Mouse (Mus musculus) liver, embryonic 11.5 days (tissue): ENCODE data around the gene H2-Oa. TPM values are rescaled to one million over a fixed set of nuclear protein-coding genes. Genes with fewer than 3 reads are reported as not detected.

Experiments
- ATAC-seq: fragments of 200-750 bp; cut with Nextera tagmentation; replicated peaks from 2 replicates; pipeline ENCODE4 v1.8.0; 2017; ENCODE audit warnings: moderate number of reproducible peaks, mild to moderate bottlenecking, moderate TSS enrichment, moderate library complexity; ENCODE audit not compliant: low FRiP score
- DNase-seq: peaks from one replicate; pipeline ENCODE4 v3.0.0-alpha.2; 2017; ENCODE audit warnings: low spot score
- H3K27ac ChIP-seq: fragments of 300-500 bp; sonication (generic); 2 replicates; pipeline ENCODE4 v1.5.1; 2014; ENCODE audit warnings: mild to moderate bottlenecking, low read depth, low read length, control low read depth
- H3K27me3 ChIP-seq: fragments of 300-500 bp; sonication (generic); replicated peaks from 2 replicates; pipeline ENCODE4 v1.6.1; 2014; ENCODE audit warnings: low read length, mixed read lengths; ENCODE audit not compliant: control insufficient read depth, insufficient read depth
- H3K36me3 ChIP-seq: fragments of 300-500 bp; sonication (generic); 2 replicates; pipeline ENCODE4 v1.6.1; 2014; ENCODE audit warnings: mild to moderate bottlenecking, low read length, moderate library complexity, mixed read lengths; ENCODE audit not compliant: control insufficient read depth, insufficient read depth
- H3K4me1 ChIP-seq: fragments of 300-500 bp; sonication (generic); replicated peaks from 2 replicates; pipeline ENCODE4 v1.6.1; 2014; ENCODE audit warnings: low read length, mixed read lengths; ENCODE audit not compliant: control insufficient read depth, insufficient read depth
- H3K4me2 ChIP-seq: fragments of 300-500 bp; sonication (generic); 2 replicates; pipeline ENCODE4 v1.6.1; 2014; ENCODE audit warnings: mild to moderate bottlenecking, control low read depth, moderate library complexity
- H3K4me3 ChIP-seq: fragments of 300-500 bp; sonication (generic); 2 replicates; pipeline ENCODE4 v1.5.1; 2014; ENCODE audit warnings: low read depth, low read length, control low read depth
- H3K9ac ChIP-seq: fragments of 300-500 bp; sonication (generic); 2 replicates; pipeline ENCODE4 v1.6.1; 2014; ENCODE audit warnings: low read depth, low read length, control low read depth
- H3K9me3 ChIP-seq: fragments of 300-500 bp; sonication (generic); 2 replicates; pipeline ENCODE4 v1.6.1; 2016; ENCODE audit warnings: low read length, inconsistent platforms, mixed read lengths; ENCODE audit not compliant: control insufficient read depth
- WGBS: fragments of 180-500 bp; shearing (Covaris S2); extraction: QIAGEN DNeasy Blood & Tissue Kit; methylation state at CpG from one replicate; pipeline ENCODE4 v1.1.7; 2014; 5-methylcytosine and 5-hydroxymethylcytosine counted together
- polyA plus RNA-seq: library from polyadenylated mRNA; unstranded; fragments of >200 nt; fragmentation: Nextera tagmentation; extraction: Ambion mirVana; gene quantifications from 2 replicates; pipeline ENCODE4 v1.2.1, GENCODE M21; 2014

Gene H2-Oa
- polyA plus RNA-seq, 1 experiment from 2014 or later, result 0.26 TPM

GRCm38 (mm10) chr17:34079002-34079401 is 13.1 kb upstream of the H2-Oa start:
- WGBS, result 87% methylated on average over 11 of the region's 11 CpGs
- DNase-seq (no peak), ATAC-seq (no peak)
- Histone ChIP-seq H3K4me2 (no peak overlapping the region), H3K4me3 (no peak overlapping the region), H3K9ac (no peak overlapping the region), H3K4me1 (no peaks in the 10 kb centered on the region), H3K9me3 (no peaks in the 10 kb centered on the region), H3K27ac (no peak overlapping the region), H3K27me3 (peaks cover 20% of the 10 kb centered on the region), H3K36me3 (no peaks in the 10 kb centered on the region)

DNA sequence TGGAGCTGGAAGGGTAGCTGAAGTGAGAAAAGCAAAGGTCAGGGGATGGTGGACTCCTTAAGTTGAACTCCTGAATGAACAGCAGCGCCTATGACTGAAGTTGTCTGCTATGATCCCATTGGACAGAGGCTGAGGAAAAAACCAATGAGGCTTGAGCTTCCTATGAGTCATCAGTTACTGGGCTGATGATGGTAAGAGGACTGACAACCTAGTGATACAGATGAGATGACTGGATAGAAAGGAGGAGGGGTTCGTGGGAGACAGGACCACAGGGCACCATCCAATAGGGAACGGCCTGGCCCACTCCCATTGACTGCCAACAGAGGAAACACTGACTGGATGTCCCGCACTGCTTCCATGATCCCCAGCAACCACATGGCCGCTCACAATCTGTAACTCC is 12.5 kb upstream of the H2-Oa start:
- H3K4me1 ChIP-seq, result no peaks in the 10 kb centered on the region
- no peaks in the 10 kb centered on the region for H3K9me3 ChIP-seq
- H3K27ac ChIP-seq, result no peak overlapping the region
- peak; percentile 54 for ATAC-seq
- 20% methylated on average over 5 of the region's 5 CpGs for WGBS
- H3K9ac ChIP-seq, result no peak overlapping the region
- H3K4me2 ChIP-seq, result no peak overlapping the region
- no peak overlapping the region for H3K4me3 ChIP-seq
- no peak for DNase-seq
- H3K27me3 ChIP-seq, result peaks cover 22% of the 10 kb centered on the region
- H3K36me3 ChIP-seq, result no peaks in the 10 kb centered on the region

GRCm38 (mm10) chr17:34083104-34083503 is 9.0 kb upstream of the H2-Oa start:
- Histone ChIP-seq H3K36me3 (no peaks in the 10 kb centered on the region), H3K9ac (no peak overlapping the region), H3K4me2 (no peak overlapping the region), H3K4me3 (no peak overlapping the region), H3K27me3 (peaks cover 5% of the 10 kb centered on the region; the same call in 1 of the 2 replicates), H3K9me3 (no peaks in the 10 kb centered on the region), H3K4me1 (no peaks in the 10 kb centered on the region), H3K27ac (no peak overlapping the region)
- ATAC-seq (no peak), DNase-seq (no peak)
- WGBS, result 21% methylated on average over 8 of the region's 8 CpGs

- no peak overlapping the region for H3K4me3 ChIP-seq
- ATAC-seq (no peak), DNase-seq (no peak)
- H3K4me1 ChIP-seq, result no peaks in the 10 kb centered on the region
- H3K27me3 ChIP-seq, result peaks cover 5% of the 10 kb centered on the region; the same call in 1 of the 2 replicates
- H3K4me2 ChIP-seq, result no peak overlapping the region
- no peaks in the 10 kb centered on the region for H3K36me3 ChIP-seq
- WGBS, result 61% methylated on average over 2 of the region's 2 CpGs
- no peak overlapping the region for H3K9ac ChIP-seq
- no peaks in the 10 kb centered on the region for H3K9me3 ChIP-seq
- H3K27ac ChIP-seq, result no peak overlapping the region
Observed at GRCm38 (mm10) chr17:34087386-34087785, 4.8 kb upstream of the H2-Oa start.

- H3K9ac ChIP-seq, result no peak overlapping the region
- no peaks in the 10 kb centered on the region for H3K9me3 ChIP-seq
- no peaks in the 10 kb centered on the region for H3K36me3 ChIP-seq
- 74% methylated on average over 11 of the region's 11 CpGs for WGBS
- H3K27me3 ChIP-seq, result peaks cover 5% of the 10 kb centered on the region; the same call in 1 of the 2 replicates
- H3K4me3 ChIP-seq, result no peak overlapping the region
- no peak overlapping the region for H3K4me2 ChIP-seq
- no peaks in the 10 kb centered on the region for H3K4me1 ChIP-seq
- no peak for ATAC-seq
- DNase-seq, result no peak
- H3K27ac ChIP-seq, result no peak overlapping the region
Observed at GRCm38 (mm10) chr17:34088124-34088523, 4.0 kb upstream of the H2-Oa start.

DNA sequence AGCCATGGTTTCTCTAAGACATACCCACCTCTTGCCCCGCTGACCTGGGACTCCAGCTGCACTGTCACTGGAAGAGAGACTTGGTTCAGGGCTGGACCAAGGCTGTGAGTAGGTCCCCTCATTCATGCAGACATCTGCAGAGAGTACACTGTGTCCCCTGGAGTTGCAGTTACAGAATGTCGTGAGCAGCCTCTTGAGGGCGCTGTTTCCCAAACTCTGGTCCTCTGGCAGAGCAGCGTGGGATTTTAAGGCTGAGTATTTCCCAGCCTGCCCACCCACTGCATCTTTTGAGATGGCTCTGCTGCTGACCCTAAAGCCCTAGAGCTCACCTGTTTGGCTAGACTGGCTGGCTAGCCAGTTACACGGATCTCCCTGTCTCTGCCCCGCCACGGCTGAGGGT is 1.2 kb upstream of the H2-Oa start:
- Histone ChIP-seq H3K27ac (no peak overlapping the region), H3K27me3 (0 out of 2 replicates have a peak, but pooled peaks cover 2% of the 10 kb centered on the region), H3K4me2 (no peak overlapping the region), H3K9me3 (no peaks in the 10 kb centered on the region), H3K9ac (no peak overlapping the region), H3K4me3 (no peak overlapping the region), H3K36me3 (no peaks in the 10 kb centered on the region), H3K4me1 (no peaks in the 10 kb centered on the region)
- no peak for ATAC-seq
- DNase-seq, result no peak
- 47% methylated on average over 7 of the region's 7 CpGs for WGBS

DNA sequence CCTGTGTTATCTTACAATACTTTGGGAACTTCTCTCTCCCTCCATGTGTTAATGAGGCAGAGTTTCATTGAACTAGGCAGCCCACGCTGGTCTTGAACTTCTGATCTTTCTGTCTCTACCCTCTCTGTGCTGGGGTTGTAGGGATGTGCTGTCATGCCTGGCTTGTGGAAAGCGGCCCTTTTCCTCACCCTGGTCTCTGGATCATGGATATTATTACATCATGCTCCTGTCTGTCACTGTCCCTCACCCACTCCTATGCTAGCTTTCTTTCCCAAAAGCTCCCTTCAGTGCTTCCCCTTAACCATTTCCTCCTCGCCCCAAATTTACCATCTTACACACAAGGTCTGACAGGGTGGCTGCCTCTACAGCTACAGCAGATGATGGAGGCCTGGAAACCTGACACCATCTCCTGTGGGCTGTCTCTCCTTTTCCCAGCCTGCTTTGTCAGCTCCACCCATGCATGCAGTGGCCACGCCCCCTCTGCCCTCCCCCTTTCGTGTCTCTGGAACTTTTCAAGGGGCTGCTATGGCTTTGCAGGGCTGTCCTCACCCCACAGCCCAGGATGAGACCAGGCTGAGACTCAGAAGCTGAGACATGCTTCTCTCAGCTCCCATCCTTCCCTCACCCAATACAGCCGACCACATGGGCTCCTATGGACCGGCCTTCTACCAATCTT is 1.2 kb downstream of the H2-Oa start:
- DNase-seq (peak; percentile 54), ATAC-seq (no peak)
- no peaks in the 10 kb centered on the region for H3K9me3 ChIP-seq
- WGBS, result 27% methylated on average over 7 of the region's 7 CpGs
- H3K4me3 ChIP-seq, result no peak overlapping the region
- H3K4me1 ChIP-seq, result no peaks in the 10 kb centered on the region
- H3K36me3 ChIP-seq, result no peaks in the 10 kb centered on the region
- no peak overlapping the region for H3K27ac ChIP-seq
- H3K9ac ChIP-seq, result no peak overlapping the region
- 0 out of 2 replicates have a peak, but pooled peaks cover 2% of the 10 kb centered on the region for H3K27me3 ChIP-seq
- no peak overlapping the region for H3K4me2 ChIP-seq

DNA sequence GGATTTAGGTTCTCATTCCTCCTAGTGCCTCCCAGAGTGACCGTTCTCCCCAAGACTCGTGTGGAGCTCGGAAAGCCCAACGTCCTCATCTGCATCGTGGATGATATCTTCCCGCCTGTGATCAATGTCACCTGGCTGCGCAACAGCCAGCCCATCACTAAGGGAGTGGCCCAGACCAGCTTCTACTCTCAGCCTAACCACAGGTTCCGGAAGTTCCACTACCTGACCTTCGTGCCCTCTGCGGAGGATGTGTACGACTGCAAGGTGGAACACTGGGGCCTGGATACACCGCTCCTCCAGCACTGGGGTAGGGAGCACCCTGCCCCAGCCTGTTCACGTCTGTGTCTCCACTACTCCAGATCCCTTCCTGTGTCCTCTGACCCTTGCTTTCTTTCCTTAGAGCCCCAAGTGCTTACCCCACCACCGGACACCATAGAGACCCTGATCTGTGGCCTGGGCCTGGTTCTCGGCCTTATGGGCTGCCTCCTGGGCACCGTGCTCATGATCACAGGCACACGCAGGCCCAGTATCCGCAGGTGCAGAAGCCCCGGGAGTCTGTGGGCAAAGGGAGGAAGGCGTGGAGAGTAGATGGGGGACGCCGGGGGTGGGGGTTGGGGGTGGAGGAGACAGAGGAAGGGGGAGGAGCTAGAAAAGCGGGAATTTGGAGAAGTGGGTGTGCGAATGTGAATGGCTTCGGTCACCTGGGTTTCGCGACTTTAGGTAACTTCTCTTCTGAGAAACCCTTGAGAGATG is 2.3 kb downstream of the H2-Oa start:
- no peak overlapping the region for H3K4me2 ChIP-seq
- no peak for ATAC-seq
- H3K4me3 ChIP-seq, result no peak overlapping the region
- no peaks in the 10 kb centered on the region for H3K4me1 ChIP-seq
- H3K36me3 ChIP-seq, result no peaks in the 10 kb centered on the region
- H3K27ac ChIP-seq, result no peak overlapping the region
- no peaks in the 10 kb centered on the region for H3K9me3 ChIP-seq
- 0 out of 2 replicates have a peak, but pooled peaks cover 2% of the 10 kb centered on the region for H3K27me3 ChIP-seq
- H3K9ac ChIP-seq, result no peak overlapping the region
- WGBS, result 77% methylated on average over 27 of the region's 27 CpGs
- DNase-seq, result no peak
